Mouse (Mus musculus): Measurements from ENCODE around the gene Akap14. TPM values are rescaled to one million over a fixed set of nuclear protein-coding genes. Genes with fewer than 3 reads are reported as not detected.
"Not testable (repeated sequence)": the region's sequence is repeated elsewhere in the genome, so short reads cannot be mapped to it uniquely, and the experiment has no call there.

Gene Akap14
- polyA plus RNA-seq (2014; fragmentation: Nextera tagmentation; extraction: Ambion mirVana): not detected in 2 replicates

DNA sequence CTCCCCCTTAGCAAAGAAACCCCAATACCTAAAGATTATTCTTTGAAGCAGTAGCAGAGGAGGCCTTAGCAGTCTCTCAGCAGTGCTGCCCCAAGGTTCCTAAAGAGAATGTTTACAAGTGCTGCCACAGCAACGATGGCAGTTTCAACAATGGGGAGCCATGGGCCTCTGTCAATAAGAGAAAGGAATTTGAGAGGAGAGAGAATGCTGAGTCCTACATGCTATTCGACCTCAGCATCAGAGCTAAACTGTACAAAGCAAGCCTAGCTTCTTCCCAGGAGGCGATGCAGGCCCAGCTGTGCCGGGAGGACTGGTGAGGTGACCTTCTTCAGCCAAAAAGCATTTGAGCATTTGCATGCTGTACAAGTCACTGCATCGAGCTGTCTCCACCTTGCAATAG is at the start of gene Akap14:
Gene Akap14, minus strand, starts transcription at position 101 of the 400 bp plus-strand sequence.
- no peak for DNase-seq (ENCODE audit: low spot score)
- Histone ChIP-seq H3K9ac (replicated peaks; ENCODE audit: low read length) (no peak within 1 kb of the TSS), H3K4me1 (ENCODE audit: control insufficient read depth, insufficient read depth, low read length) (no peaks in the 10 kb centered on the region), H3K27me3 (ENCODE audit: control insufficient read depth, insufficient read depth, low read length) (no peaks in the 10 kb centered on the region), H3K9me3 (replicated peaks; ENCODE audit: control insufficient read depth, low read length) (no peaks in the 10 kb centered on the region), H3K36me3 (replicated peaks; ENCODE audit: control insufficient read depth, insufficient read depth, low read depth, low read length) (no peaks in the 10 kb centered on the region), H3K4me3 (ENCODE audit: low read depth, low read length) (no peak within 1 kb of the TSS), H3K27ac (replicated peaks; ENCODE audit: low read depth, low read length) (no peak within 1 kb of the TSS), H3K4me2 (ENCODE audit: low read depth, low read length) (no peak within 1 kb of the TSS)
- no peak for ATAC-seq (replicated peaks; ENCODE audit: insufficient number of reproducible peaks, low FRiP score, low TSS enrichment, low read depth)
- 55% methylated on average over 5 of the region's 5 CpGs for WGBS

DNA sequence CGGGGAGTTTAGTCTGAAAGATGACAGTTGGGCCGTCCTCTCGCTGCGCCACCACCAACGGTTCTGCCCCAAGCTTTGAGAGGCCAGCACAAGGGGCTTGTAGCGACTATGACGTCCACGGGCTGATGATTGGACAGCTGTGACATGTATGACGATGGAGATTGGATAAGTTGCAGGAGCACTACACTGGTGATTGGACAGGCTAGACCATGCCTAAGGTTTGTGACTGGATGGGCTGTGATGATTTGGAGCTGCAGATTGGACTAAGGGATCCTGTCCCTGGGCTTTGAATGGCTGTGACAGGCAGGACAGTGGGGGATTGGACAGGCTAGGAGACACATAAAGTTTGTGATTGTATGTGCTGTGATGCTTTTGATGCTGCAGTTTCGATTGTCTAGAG is 42.3 kb upstream of the Akap14 start, which contains the start of gene Gm9:
Gene Gm9, minus strand, starts transcription at position 101 of the 400 bp plus-strand sequence.
- Histone ChIP-seq H3K4me1 (ENCODE audit: control insufficient read depth, insufficient read depth, low read length) (no peaks in the 10 kb centered on the region), H3K4me3 (ENCODE audit: low read depth, low read length) (no peak within 1 kb of the TSS), H3K36me3 (replicated peaks; ENCODE audit: control insufficient read depth, insufficient read depth, low read depth, low read length) (no peaks in the 10 kb centered on the region), H3K9ac (replicated peaks; ENCODE audit: low read length) (no peak within 1 kb of the TSS), H3K4me2 (ENCODE audit: low read depth, low read length) (no peak within 1 kb of the TSS), H3K27ac (replicated peaks; ENCODE audit: low read depth, low read length) (no peak within 1 kb of the TSS), H3K27me3 (ENCODE audit: control insufficient read depth, insufficient read depth, low read length) (no peaks in the 10 kb centered on the region), H3K9me3 (replicated peaks; ENCODE audit: control insufficient read depth, low read length) (no peaks in the 10 kb centered on the region)
- 87% methylated on average over 10 of the region's 10 CpGs for WGBS
- ATAC-seq (replicated peaks; ENCODE audit: insufficient number of reproducible peaks, low FRiP score, low TSS enrichment, low read depth): no peak
- no peak for DNase-seq (ENCODE audit: low spot score)

GRCm38 (mm10) chrX:37198676-37199075 is 30.0 kb upstream of the Akap14 start:
- Histone ChIP-seq H3K9me3 (replicated peaks; ENCODE audit: control insufficient read depth, low read length) (no peaks in the 10 kb centered on the region), H3K9ac (replicated peaks; ENCODE audit: low read length) (no peak overlapping the region), H3K4me3 (ENCODE audit: low read depth, low read length) (no peak overlapping the region), H3K27me3 (ENCODE audit: control insufficient read depth, insufficient read depth, low read length) (no peaks in the 10 kb centered on the region), H3K4me2 (ENCODE audit: low read depth, low read length) (no peak overlapping the region), H3K4me1 (ENCODE audit: control insufficient read depth, insufficient read depth, low read length) (no peaks in the 10 kb centered on the region), H3K36me3 (replicated peaks; ENCODE audit: control insufficient read depth, insufficient read depth, low read depth, low read length) (no peaks in the 10 kb centered on the region), H3K27ac (replicated peaks; ENCODE audit: low read depth, low read length) (no peak overlapping the region)
- 58% methylated on average over 8 of the region's 8 CpGs for WGBS
- DNase-seq (ENCODE audit: low spot score) (no peak), ATAC-seq (replicated peaks; ENCODE audit: insufficient number of reproducible peaks, low FRiP score, low TSS enrichment, low read depth) (no peak)

- no peak for ATAC-seq (replicated peaks; ENCODE audit: insufficient number of reproducible peaks, low FRiP score, low TSS enrichment, low read depth)
- H3K9me3 ChIP-seq (replicated peaks; ENCODE audit: control insufficient read depth, low read length): no peaks in the 10 kb centered on the region
- WGBS: 21% methylated on average over 28 of the region's 28 CpGs
- peak overlapping the region; percentile 46 for H3K4me2 ChIP-seq (ENCODE audit: low read depth, low read length)
- peak overlapping the region; percentile 51 for H3K4me3 ChIP-seq (ENCODE audit: low read depth, low read length)
- no peak overlapping the region for H3K27ac ChIP-seq (replicated peaks; ENCODE audit: low read depth, low read length)
- H3K36me3 ChIP-seq (replicated peaks; ENCODE audit: control insufficient read depth, insufficient read depth, low read depth, low read length): no peaks in the 10 kb centered on the region
- no peak for DNase-seq (ENCODE audit: low spot score)
- H3K9ac ChIP-seq (replicated peaks; ENCODE audit: low read length): peak overlapping the region; percentile 64
- H3K4me1 ChIP-seq (ENCODE audit: control insufficient read depth, insufficient read depth, low read length): no peaks in the 10 kb centered on the region
- no peaks in the 10 kb centered on the region for H3K27me3 ChIP-seq (ENCODE audit: control insufficient read depth, insufficient read depth, low read length)
Observed at GRCm38 (mm10) chrX:37191744-37192379, 23.2 kb upstream of the Akap14 start.

DNA sequence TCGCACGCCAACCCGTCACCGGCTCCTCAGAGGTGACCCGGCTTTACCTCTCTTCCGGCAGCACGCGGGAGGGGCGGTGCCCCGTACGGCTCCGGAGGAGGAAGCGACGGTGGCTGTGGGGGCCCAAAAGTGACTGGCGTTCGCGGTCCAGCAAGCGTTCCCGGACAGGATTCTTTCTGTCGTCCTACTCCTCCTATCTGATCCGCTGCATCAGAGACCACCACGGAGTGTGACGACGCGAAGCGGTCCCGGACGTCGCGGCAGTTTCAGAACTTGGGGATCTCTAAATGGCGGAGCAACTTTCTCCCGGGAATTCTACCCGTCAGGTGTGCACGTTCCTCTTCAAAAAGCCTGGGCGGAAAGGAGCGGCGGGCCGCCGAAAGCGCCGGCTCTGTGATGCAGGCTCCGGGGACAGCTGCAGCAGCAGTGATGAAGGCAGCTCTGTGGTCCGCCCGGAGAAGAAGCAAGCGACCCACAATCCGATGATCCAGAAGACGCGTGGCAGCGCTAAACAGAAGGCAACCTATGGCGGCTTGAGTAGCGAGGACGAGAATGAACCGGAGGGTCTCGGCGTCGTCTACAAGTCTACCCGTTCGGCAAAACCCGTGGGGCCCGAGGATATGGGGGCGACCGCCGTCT is 22.6 kb upstream of the Akap14 start, which contains the start of the genes Ndufa1 and Rnf113a1:
Gene Ndufa1, minus strand, starts transcription at position 59 of the 639 bp plus-strand sequence.
Gene Rnf113a1, plus strand, starts transcription at position 141 of the 639 bp plus-strand sequence.
- H3K4me1 ChIP-seq (ENCODE audit: control insufficient read depth, insufficient read depth, low read length): no peaks in the 10 kb centered on the region
- H3K9ac ChIP-seq (replicated peaks; ENCODE audit: low read length): peak within 1 kb of the TSS; percentile 64
- H3K4me3 ChIP-seq (ENCODE audit: low read depth, low read length): peak within 1 kb of the TSS; percentile 51
- DNase-seq (ENCODE audit: low spot score) (peak; percentile 82), ATAC-seq (replicated peaks; ENCODE audit: insufficient number of reproducible peaks, low FRiP score, low TSS enrichment, low read depth) (peak; percentile 88)
- 19% methylated on average over 60 of the region's 63 CpGs for WGBS
- no peaks in the 10 kb centered on the region for H3K36me3 ChIP-seq (replicated peaks; ENCODE audit: control insufficient read depth, insufficient read depth, low read depth, low read length)
- H3K27ac ChIP-seq (replicated peaks; ENCODE audit: low read depth, low read length): no peak within 1 kb of the TSS
- no peaks in the 10 kb centered on the region for H3K27me3 ChIP-seq (ENCODE audit: control insufficient read depth, insufficient read depth, low read length)
- H3K4me2 ChIP-seq (ENCODE audit: low read depth, low read length): peak within 1 kb of the TSS; percentile 46
- no peaks in the 10 kb centered on the region for H3K9me3 ChIP-seq (replicated peaks; ENCODE audit: control insufficient read depth, low read length)

DNA sequence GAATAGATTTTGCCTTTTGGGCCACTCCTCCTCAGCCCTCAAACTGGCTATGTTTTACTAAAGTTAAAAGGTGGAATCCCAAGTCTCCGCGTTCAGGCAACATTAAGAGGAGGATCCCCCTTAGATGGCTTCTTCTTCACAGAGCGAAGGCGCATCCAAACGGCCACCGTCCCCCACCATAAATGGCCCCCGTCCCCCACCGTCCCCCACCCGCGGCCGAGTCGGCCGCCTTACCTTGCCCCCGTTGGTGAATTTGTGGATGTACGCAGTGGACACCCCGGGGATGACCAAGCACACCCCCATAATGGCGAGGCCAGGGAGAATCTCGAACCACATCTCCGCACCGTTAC is 22.1 kb upstream of the Akap14 start:
- no peak for ATAC-seq (replicated peaks; ENCODE audit: insufficient number of reproducible peaks, low FRiP score, low TSS enrichment, low read depth)
- Histone ChIP-seq H3K27me3 (ENCODE audit: control insufficient read depth, insufficient read depth, low read length) (no peaks in the 10 kb centered on the region), H3K27ac (replicated peaks; ENCODE audit: low read depth, low read length) (no peak overlapping the region), H3K4me2 (ENCODE audit: low read depth, low read length) (peak overlapping the region; percentile 44), H3K9me3 (replicated peaks; ENCODE audit: control insufficient read depth, low read length) (no peaks in the 10 kb centered on the region), H3K4me3 (ENCODE audit: low read depth, low read length) (peak overlapping the region; percentile 51), H3K4me1 (ENCODE audit: control insufficient read depth, insufficient read depth, low read length) (no peaks in the 10 kb centered on the region), H3K36me3 (replicated peaks; ENCODE audit: control insufficient read depth, insufficient read depth, low read depth, low read length) (no peaks in the 10 kb centered on the region), H3K9ac (replicated peaks; ENCODE audit: low read length) (peak overlapping the region; percentile 37)
- DNase-seq (ENCODE audit: low spot score): no peak
- 10% methylated on average over 17 of the region's 20 CpGs for WGBS

DNA sequence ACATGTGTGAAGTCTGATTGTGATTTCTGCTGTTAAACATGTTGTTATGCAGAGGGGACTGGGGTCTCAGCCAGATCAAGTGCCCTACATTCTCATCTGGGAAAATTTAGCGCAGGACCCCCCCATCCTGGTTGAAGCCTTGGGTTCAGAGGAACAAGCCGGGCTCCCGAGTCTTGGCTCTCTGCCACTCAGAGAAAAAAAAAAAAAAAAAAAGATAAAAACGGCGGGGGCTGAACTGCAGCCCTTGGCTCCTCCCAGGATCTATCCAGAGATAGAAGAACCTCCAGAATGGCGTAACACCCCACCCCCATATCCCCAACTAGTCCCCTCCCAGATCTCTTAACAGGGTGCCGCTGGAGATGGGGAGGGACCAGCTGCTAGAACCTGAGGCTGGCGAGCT is 15.8 kb upstream of the Akap14 start:
- H3K9ac ChIP-seq (replicated peaks; ENCODE audit: low read length); H3K9me3 ChIP-seq (replicated peaks; ENCODE audit: control insufficient read depth, low read length); H3K27me3 ChIP-seq (ENCODE audit: control insufficient read depth, insufficient read depth, low read length); ATAC-seq (replicated peaks; ENCODE audit: insufficient number of reproducible peaks, low FRiP score, low TSS enrichment, low read depth); H3K4me2 ChIP-seq (ENCODE audit: low read depth, low read length); DNase-seq (ENCODE audit: low spot score); H3K36me3 ChIP-seq (replicated peaks; ENCODE audit: control insufficient read depth, insufficient read depth, low read depth, low read length); H3K4me1 ChIP-seq (ENCODE audit: control insufficient read depth, insufficient read depth, low read length); H3K4me3 ChIP-seq (ENCODE audit: low read depth, low read length); H3K27ac ChIP-seq (replicated peaks; ENCODE audit: low read depth, low read length): not testable (repeated sequence)
- 76% methylated on average over 8 of the region's 8 CpGs for WGBS

GRCm38 (mm10) chrX:37167085-37167484 is 1.6 kb downstream of the Akap14 start:
- H3K27ac ChIP-seq (replicated peaks; ENCODE audit: low read depth, low read length): no peak overlapping the region
- 34% methylated on average over 3 of the region's 3 CpGs for WGBS
- H3K9ac ChIP-seq (replicated peaks; ENCODE audit: low read length): no peak overlapping the region
- H3K36me3 ChIP-seq (replicated peaks; ENCODE audit: control insufficient read depth, insufficient read depth, low read depth, low read length): no peaks in the 10 kb centered on the region
- no peak for ATAC-seq (replicated peaks; ENCODE audit: insufficient number of reproducible peaks, low FRiP score, low TSS enrichment, low read depth)
- no peaks in the 10 kb centered on the region for H3K27me3 ChIP-seq (ENCODE audit: control insufficient read depth, insufficient read depth, low read length)
- no peak overlapping the region for H3K4me2 ChIP-seq (ENCODE audit: low read depth, low read length)
- no peak overlapping the region for H3K4me3 ChIP-seq (ENCODE audit: low read depth, low read length)
- peak; percentile 62 for DNase-seq (ENCODE audit: low spot score)
- H3K9me3 ChIP-seq (replicated peaks; ENCODE audit: control insufficient read depth, low read length): no peaks in the 10 kb centered on the region
- H3K4me1 ChIP-seq (ENCODE audit: control insufficient read depth, insufficient read depth, low read length): no peaks in the 10 kb centered on the region
